Mouse (Mus musculus) hindbrain, embryonic 11.5 days (tissue): Measurements from ENCODE around the gene Masp2. TPM values are rescaled to one million over a fixed set of nuclear protein-coding genes. Genes with fewer than 3 reads are reported as not detected.

Experiments used
- polyA plus RNA-seq: library from polyadenylated mRNA; unstranded; fragments of >200 nt; fragmentation: Nextera tagmentation; extraction: Ambion mirVana; gene quantifications from 2 replicates; pipeline ENCODE4 v1.2.1, GENCODE M21; 2014

The Masp2 gene
- polyA plus RNA-seq, 1 experiment from 2014 or later = 0.25 TPM

Other genes starting within 250 kb of the Masp2 start
- gene Ubiad1, start 157.8 kb upstream of the Masp2 start, polyA plus RNA-seq = 14.4 and 14.6 TPM in 2 replicates
- 28.0 and 33.0 TPM in 2 replicates for gene Mtor, start 153.9 kb upstream of the Masp2 start, polyA plus RNA-seq
- gene Angptl7, start 102.1 kb upstream of the Masp2 start, polyA plus RNA-seq = 0.28 and 0.33 TPM in 2 replicates
- gene Exosc10, start 44.1 kb upstream of the Masp2 start, polyA plus RNA-seq = 93.9 and 106 TPM in 2 replicates
- gene Srm, start 11.1 kb upstream of the Masp2 start, polyA plus RNA-seq = 156 and 160 TPM in 2 replicates
- gene Tardbp, start 24.5 kb downstream of the Masp2 start, polyA plus RNA-seq = 199 and 210 TPM in 2 replicates
- not detected in 2 replicates for gene Gm572, start 40.8 kb downstream of the Masp2 start, polyA plus RNA-seq
- gene Casz1, start 201.9 kb downstream of the Masp2 start, polyA plus RNA-seq = 6.4 and 7.8 TPM in 2 replicates